Mouse (Mus musculus) forebrain, embryonic 11.5 days (tissue): ENCODE measurements around the gene C87436. TPM values are rescaled to one million over a fixed set of nuclear protein-coding genes. Genes with fewer than 3 reads are reported as not detected.

Experiments used
- ATAC-seq: fragments of 200-750 bp; cut with Nextera tagmentation; replicated peaks from 2 replicates; pipeline ENCODE4 v1.8.0; 2017; ENCODE audit warnings: moderate TSS enrichment; ENCODE audit not compliant: low FRiP score
- DNase-seq: peaks from one replicate; pipeline ENCODE4 v3.0.0-alpha.2; 2017; ENCODE audit warnings: low spot score
- H3K27ac ChIP-seq: fragments of 300-500 bp; sonication (generic); 2 replicates; pipeline ENCODE4 v1.5.1; 2014; ENCODE audit warnings: low read depth, low read length
- H3K27me3 ChIP-seq: fragments of 300-500 bp; sonication (generic); 2 replicates; pipeline ENCODE4 v1.6.1; 2014; ENCODE audit warnings: mild to moderate bottlenecking, low read length, mixed read lengths; ENCODE audit not compliant: control insufficient read depth, insufficient read depth
- H3K36me3 ChIP-seq: fragments of 300-500 bp; sonication (generic); 2 replicates; pipeline ENCODE4 v1.6.1; 2014; ENCODE audit warnings: mild to moderate bottlenecking, low read length, moderate library complexity, mixed read lengths; ENCODE audit not compliant: control insufficient read depth, insufficient read depth
- H3K4me1 ChIP-seq: fragments of 300-500 bp; sonication (generic); replicated peaks from 2 replicates; pipeline ENCODE4 v1.6.1; 2014; ENCODE audit warnings: low read length, mixed read lengths; ENCODE audit not compliant: control insufficient read depth, insufficient read depth
- H3K4me2 ChIP-seq: fragments of 300-500 bp; sonication (generic); 2 replicates; pipeline ENCODE4 v1.6.1; 2014; ENCODE audit warnings: low read depth, mild to moderate bottlenecking, low read length, moderate library complexity, mixed read lengths; ENCODE audit not compliant: severe bottlenecking
- H3K4me3 ChIP-seq: fragments of 300-500 bp; sonication (generic); 2 replicates; pipeline ENCODE4 v1.5.1; 2014; ENCODE audit warnings: low read depth, low read length
- H3K9ac ChIP-seq: fragments of 300-500 bp; sonication (generic); 2 replicates; pipeline ENCODE4 v1.6.1; 2014; ENCODE audit warnings: low read length
- H3K9me3 ChIP-seq: fragments of 300-500 bp; sonication (generic); 2 replicates; pipeline ENCODE4 v1.6.1; 2016; ENCODE audit warnings: low read length, mixed read lengths; ENCODE audit not compliant: control insufficient read depth
- WGBS: fragments of 180-500 bp; shearing (Covaris S2); extraction: QIAGEN DNeasy Blood & Tissue Kit; methylation state at CpG from one replicate; pipeline ENCODE4 v1.1.7; 2014; 5-methylcytosine and 5-hydroxymethylcytosine counted together
- polyA plus RNA-seq: library from polyadenylated mRNA; unstranded; fragments of >200 nt; fragmentation: Nextera tagmentation; extraction: Ambion mirVana; gene quantifications from 2 replicates; pipeline ENCODE4 v1.2.1, GENCODE M21; 2014

The C87436 gene
- polyA plus RNA-seq, 1 experiment from 2014 or later, result 28.1 TPM

- H3K4me3 ChIP-seq, result no peak overlapping the region
- H3K27ac ChIP-seq, result no peak overlapping the region
- DNase-seq (no peak), ATAC-seq (no peak)
- no peaks in the 10 kb centered on the region for H3K4me1 ChIP-seq
- H3K9ac ChIP-seq, result no peak overlapping the region
- WGBS, result 93% methylated on average over 7 of the region's 7 CpGs
- no peaks in the 10 kb centered on the region for H3K36me3 ChIP-seq
- no peaks in the 10 kb centered on the region for H3K9me3 ChIP-seq
- H3K4me2 ChIP-seq, result no peak overlapping the region
- no peaks in the 10 kb centered on the region for H3K27me3 ChIP-seq
Measured at GRCm38 (mm10) chr6:86494767-86495166, 56.6 kb downstream of the C87436 start.

GRCm38 (mm10) chr6:86495661-86496060 is 57.5 kb downstream of the C87436 start:
- H3K27ac ChIP-seq, result no peak overlapping the region
- H3K4me1 ChIP-seq, result no peaks in the 10 kb centered on the region
- no peak overlapping the region for H3K4me3 ChIP-seq
- ATAC-seq, result no peak
- DNase-seq, result no peak
- no peak overlapping the region for H3K9ac ChIP-seq
- no peaks in the 10 kb centered on the region for H3K27me3 ChIP-seq
- WGBS, result 45% methylated on average over 3 of the region's 3 CpGs
- no peaks in the 10 kb centered on the region for H3K36me3 ChIP-seq
- H3K4me2 ChIP-seq, result no peak overlapping the region
- no peaks in the 10 kb centered on the region for H3K9me3 ChIP-seq

- DNase-seq, result no peak
- H3K36me3 ChIP-seq, result no peaks in the 10 kb centered on the region
- H3K4me1 ChIP-seq, result no peaks in the 10 kb centered on the region
Measured at GRCm38 (mm10) chr6:86496127-86496526, 58.0 kb downstream of the C87436 start.

GRCm38 (mm10) chr6:86496585-86496984 is 58.4 kb downstream of the C87436 start:
- Histone ChIP-seq H3K9me3 (no peaks in the 10 kb centered on the region), H3K27me3 (no peaks in the 10 kb centered on the region), H3K27ac (no peak overlapping the region), H3K4me1 (no peaks in the 10 kb centered on the region), H3K4me2 (no peak overlapping the region), H3K36me3 (no peaks in the 10 kb centered on the region), H3K9ac (no peak overlapping the region), H3K4me3 (no peak overlapping the region)
- ATAC-seq (no peak), DNase-seq (no peak)
- WGBS, result 64% methylated on average over 5 of the region's 5 CpGs

More at GRCm38 (mm10) chr6:86496127-86496526, 58.0 kb downstream of the C87436 start:
- Histone ChIP-seq H3K27me3 (no peaks in the 10 kb centered on the region), H3K9ac (no peak overlapping the region), H3K9me3 (no peaks in the 10 kb centered on the region), H3K27ac (no peak overlapping the region), H3K4me2 (no peak overlapping the region), H3K4me3 (no peak overlapping the region)
- 89% methylated on average over 8 of the region's 8 CpGs for WGBS
- ATAC-seq, result no peak

GRCm38 (mm10) chr6:86497071-86497815 is 59.1 kb downstream of the C87436 start:
- Histone ChIP-seq H3K27me3 (no peaks in the 10 kb centered on the region), H3K4me3 (no peak overlapping the region), H3K4me2 (no peak overlapping the region), H3K9me3 (no peaks in the 10 kb centered on the region), H3K36me3 (no peaks in the 10 kb centered on the region), H3K9ac (peak overlapping the region; percentile 8; the same call in 1 of the 2 replicates), H3K4me1 (no peaks in the 10 kb centered on the region), H3K27ac (no peak overlapping the region)
- no peak for DNase-seq
- 25% methylated on average over 13 of the region's 13 CpGs for WGBS
- ATAC-seq, result no peak

- no peaks in the 10 kb centered on the region for H3K9me3 ChIP-seq
- H3K36me3 ChIP-seq, result no peaks in the 10 kb centered on the region
- no peaks in the 10 kb centered on the region for H3K4me1 ChIP-seq
- no peak overlapping the region for H3K4me3 ChIP-seq
- no peak overlapping the region for H3K27ac ChIP-seq
- DNase-seq, result no peak
- H3K4me2 ChIP-seq, result no peak overlapping the region
- no peak for ATAC-seq
- 76% methylated on average over 11 of the region's 11 CpGs for WGBS
- H3K9ac ChIP-seq, result no peak overlapping the region
- H3K27me3 ChIP-seq, result no peaks in the 10 kb centered on the region
Measured at GRCm38 (mm10) chr6:86497942-86498732, 60.0 kb downstream of the C87436 start.

GRCm38 (mm10) chr6:86499571-86500109 is 61.5 kb downstream of the C87436 start:
- Histone ChIP-seq H3K9ac (no peak overlapping the region), H3K27me3 (no peaks in the 10 kb centered on the region), H3K36me3 (no peaks in the 10 kb centered on the region), H3K4me1 (no peaks in the 10 kb centered on the region), H3K9me3 (no peaks in the 10 kb centered on the region), H3K4me3 (no peak overlapping the region), H3K4me2 (no peak overlapping the region), H3K27ac (no peak overlapping the region)
- DNase-seq, result no peak
- 76% methylated on average over 5 of the region's 5 CpGs for WGBS
- no peak for ATAC-seq

- no peak overlapping the region for H3K4me3 ChIP-seq
- no peaks in the 10 kb centered on the region for H3K4me1 ChIP-seq
- H3K36me3 ChIP-seq, result no peaks in the 10 kb centered on the region
- DNase-seq, result no peak
- H3K27ac ChIP-seq, result no peak overlapping the region
- 83% methylated on average over 4 of the region's 4 CpGs for WGBS
- H3K9me3 ChIP-seq, result no peaks in the 10 kb centered on the region
- ATAC-seq, result no peak
- H3K27me3 ChIP-seq, result no peaks in the 10 kb centered on the region
- H3K4me2 ChIP-seq, result no peak overlapping the region
- H3K9ac ChIP-seq, result no peak overlapping the region
Measured at GRCm38 (mm10) chr6:86503513-86503912, 65.3 kb downstream of the C87436 start.
